In genomic region chr15:13173071-13173778, GRCm38 (mm10) we compare ENCODE assay signal across 8 mouse cellular contexts. TPM values are rescaled to one million over a fixed set of nuclear protein-coding genes. Genes with fewer than 3 reads are reported as not detected.
A peak's percentile ranks its signal among the peaks of the same experiment; 100 is the strongest.
DNase-seq lines count a peak whose midpoint lies in the region; ATAC-seq and TF ChIP-seq lines count a peak whose summit lies in the region.

Gene Cdh6, minus strand, starts transcription at chr15:13173675.

- peak within 1 kb of the TSS; percentile 69 for H3K4me2 ChIP-seq in heart, embryonic 16.5 days (ENCODE audit: low read depth, low read length)
- H3K4me2 ChIP-seq in liver, embryonic 11.5 days = peak within 1 kb of the TSS; percentile 73
- H3K4me2 ChIP-seq in neural tube, embryonic 15.5 days = peak within 1 kb of the TSS; percentile 87

- no peak for TF ChIP-seq POLR2A in testis, adult 2 months (IDR thresholded peaks at IDR 0.05; ENCODE audit: control insufficient read depth, low read depth, low read length)

- H3K9ac ChIP-seq in heart, embryonic 16.5 days (ENCODE audit: low read length) = peak within 1 kb of the TSS; percentile 49
- no peak within 1 kb of the TSS for H3K9ac ChIP-seq in liver, embryonic 11.5 days (ENCODE audit: low read depth, low read length)
- peak within 1 kb of the TSS; percentile 69 for H3K9ac ChIP-seq in neural tube, embryonic 15.5 days (replicated peaks)

- H3K4me1 ChIP-seq in testis, adult 2 months (ENCODE audit: control insufficient read depth, insufficient read depth, low read length) = peaks cover 17% of the 10 kb centered on the region
- peaks cover 8% of the 10 kb centered on the region for H3K4me1 ChIP-seq in heart, embryonic 16.5 days (ENCODE audit: control insufficient read depth, insufficient read depth, low read length)
- no peaks in the 10 kb centered on the region for H3K4me1 ChIP-seq in liver, embryonic 11.5 days (replicated peaks; ENCODE audit: control insufficient read depth, insufficient read depth, low read length)
- peaks cover 28% of the 10 kb centered on the region for H3K4me1 ChIP-seq in neural tube, embryonic 15.5 days

- peak within 1 kb of the TSS; percentile 38 for H3K4me3 ChIP-seq in testis, adult 2 months (ENCODE audit: control insufficient read depth, low read depth, low read length)
- H3K4me3 ChIP-seq in heart, embryonic 16.5 days (ENCODE audit: low read length) = peak within 1 kb of the TSS; percentile 53
- peak within 1 kb of the TSS; percentile 49 for H3K4me3 ChIP-seq in liver, embryonic 11.5 days (ENCODE audit: low read depth, low read length)
- H3K4me3 ChIP-seq in neural tube, embryonic 15.5 days (replicated peaks) = peak within 1 kb of the TSS; percentile 65

- peak; percentile 68 for ATAC-seq in heart, embryonic 16.5 days (replicated peaks; ENCODE audit: extremely low read depth, insufficient read depth, low FRiP score)
- ATAC-seq in liver, embryonic 11.5 days (replicated peaks; ENCODE audit: low FRiP score) = no peak; the same call in 1 of the 2 replicates
- ATAC-seq in neural tube, embryonic 15.5 days (ENCODE audit: low FRiP score) = peak; percentile 92

- TF ChIP-seq CTCF in testis, adult 2 months (IDR thresholded peaks at IDR 0.05; ENCODE audit: control insufficient read depth, insufficient read depth, insufficient replicate concordance, low read depth, low read length) = no peak

- H3K36me3 ChIP-seq in testis, adult 2 months (ENCODE audit: control insufficient read depth, insufficient read depth, low read length) = no peaks in the 10 kb centered on the region
- H3K36me3 ChIP-seq in heart, embryonic 16.5 days (ENCODE audit: control insufficient read depth, insufficient read depth) = no peaks in the 10 kb centered on the region
- no peaks in the 10 kb centered on the region for H3K36me3 ChIP-seq in liver, embryonic 11.5 days (ENCODE audit: control insufficient read depth, insufficient read depth, low read length)
- no peaks in the 10 kb centered on the region for H3K36me3 ChIP-seq in neural tube, embryonic 15.5 days

- no peaks in the 10 kb centered on the region for H3K9me3 ChIP-seq in heart, embryonic 16.5 days (replicated peaks; ENCODE audit: control insufficient read depth, low read length)
- no peaks in the 10 kb centered on the region for H3K9me3 ChIP-seq in liver, embryonic 11.5 days (ENCODE audit: control insufficient read depth, low read length)
- H3K9me3 ChIP-seq in neural tube, embryonic 15.5 days (replicated peaks) = no peaks in the 10 kb centered on the region

- peaks cover 3% of the 10 kb centered on the region; the same call in 1 of the 2 replicates for H3K27me3 ChIP-seq in testis, adult 2 months (ENCODE audit: control insufficient read depth, insufficient read depth, low read length)
- H3K27me3 ChIP-seq in heart, embryonic 16.5 days (ENCODE audit: control insufficient read depth, insufficient read depth, low read length) = peaks cover 15% of the 10 kb centered on the region
- peaks cover 44% of the 10 kb centered on the region for H3K27me3 ChIP-seq in liver, embryonic 11.5 days (replicated peaks; ENCODE audit: control insufficient read depth, insufficient read depth, low read length)
- no peaks in the 10 kb centered on the region for H3K27me3 ChIP-seq in neural tube, embryonic 15.5 days (replicated peaks)

- DNase-seq in testis, postnatal 14 days (ENCODE audit: low spot score) = no peak
- peak; percentile 90 for DNase-seq in embryo, embryonic 10.5 days (ENCODE audit: low spot score)
- peak; percentile 66 to 82 for DNase-seq in kidney, postnatal 25 days
- peak; percentile 53 for DNase-seq in liver, embryonic 11.5 days (ENCODE audit: low spot score)
- DNase-seq in spleen, postnatal 4 days (ENCODE audit: low spot score in 2 of 2) = no peak

- H3K27ac ChIP-seq in testis, adult 2 months (ENCODE audit: control insufficient read depth, insufficient read depth, low read depth, low read length) = no peak within 1 kb of the TSS
- no peak within 1 kb of the TSS for H3K27ac ChIP-seq in heart, embryonic 16.5 days (ENCODE audit: low read length)
- H3K27ac ChIP-seq in liver, embryonic 11.5 days (ENCODE audit: low read depth, low read length) = no peak within 1 kb of the TSS
- peak within 1 kb of the TSS; percentile 89 for H3K27ac ChIP-seq in neural tube, embryonic 15.5 days (replicated peaks)

- WGBS in heart, embryonic 16.5 days = 1% methylated on average over 42 of the region's 42 CpGs
- 1% methylated on average over 42 of the region's 42 CpGs for WGBS in liver, embryonic 11.5 days
- WGBS in neural tube, embryonic 15.5 days = under 1% methylated on average over 41 of the region's 42 CpGs

RNA-seq across cellular contexts. Expression of gene Cdh6, which starts in this region (rescaled TPM):
- 0.01 and 0.06 TPM in 2 replicates for polyA plus RNA-seq in testis, adult 2 months (2012; rRNA removed)
- polyA plus RNA-seq in heart, embryonic 16.5 days (2015; fragmentation: Nextera tagmentation; extraction: Ambion mirVana) = 1.3 and 1.4 TPM in 2 replicates
- 0.83 and 0.92 TPM in 2 replicates for polyA plus RNA-seq in liver, embryonic 11.5 days (2014; fragmentation: Nextera tagmentation; extraction: Ambion mirVana)
- 20.3 and 22.7 TPM in 2 replicates for polyA plus RNA-seq in neural tube, embryonic 15.5 days (2015; fragmentation: Nextera tagmentation; extraction: Ambion mirVana)

Comparison
In these comparisons a context has a peak if more than half of its experiments do, and no peak if none do; other contexts are left out.
1. Peak in DNase-seq, H3K4me3 ChIP-seq and H3K4me2 ChIP-seq in liver, embryonic 11.5 days; RNA of the gene not detected or under 1 TPM.
2. DNase-seq: peak in embryo, embryonic 10.5 days (single experiment) and kidney, postnatal 25 days (2 of 2); none in testis, postnatal 14 days (single experiment) and spleen, postnatal 4 days (0 of 2).
3. Peak in every context shown above with its lines, with median percentiles within 50 percentile points of each other: H3K4me3 ChIP-seq and H3K4me2 ChIP-seq.